Mouse (Mus musculus) bone marrow, adult 2 months (tissue): Measurements from ENCODE around the gene Nid2.

Experiments used
- CTCF ChIP-seq: fragments of 200-500 bp; IDR thresholded peaks from 2 replicates; pipeline ENCODE4 v1.5.1; 2011; ENCODE audit warnings: low read length, control low read depth; ENCODE audit not compliant: control insufficient read depth, insufficient read depth
- POLR2A ChIP-seq: fragments of 200-500 bp; IDR thresholded peaks from 2 replicates; pipeline ENCODE4 v1.6.1; 2011; ENCODE audit warnings: low read depth, mild to moderate bottlenecking, control low read depth, low read length, borderline replicate concordance; ENCODE audit not compliant: control insufficient read depth

DNA sequence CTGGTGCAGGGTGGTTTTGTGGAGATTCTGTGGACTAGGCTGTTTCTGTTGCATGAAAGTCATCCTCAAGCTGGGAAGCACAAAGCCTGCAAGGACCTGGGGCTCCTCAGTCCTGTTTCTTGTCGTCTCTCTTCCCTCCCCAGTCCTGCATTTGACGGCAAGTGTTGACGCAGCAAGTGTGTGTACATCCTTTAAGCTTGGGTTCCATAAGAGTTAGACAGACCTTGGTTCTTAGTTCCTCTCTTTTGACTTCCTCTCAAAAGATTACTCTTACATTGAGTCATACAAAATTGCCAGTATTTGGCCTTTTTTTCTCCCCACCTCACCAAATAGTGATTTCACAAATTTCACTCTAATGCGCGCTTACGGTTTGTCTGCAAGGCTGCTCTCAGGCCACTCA is 26.3 kb downstream of the Nid2 start:
- TF ChIP-seq CTCF (no peak), POLR2A (no peak)
